Mouse (Mus musculus) telencephalon, adult 2 months (tissue): ENCODE measurements at regions not wholly inside any gene's neighbourhood (a gene's known extent, or its start where the extent isn't known, plus 50 kb on each side); places are given as distances from the start of the nearest gene placed in this dataset.
A peak's percentile ranks its signal among the peaks of the same experiment; 100 is the strongest.

ENCODE experiments used
- DNase-seq: peaks from one replicate; pipeline ENCODE4 v3.0.0-alpha.2; 2011; ENCODE audit warnings: low read depth, low spot score

DNA sequence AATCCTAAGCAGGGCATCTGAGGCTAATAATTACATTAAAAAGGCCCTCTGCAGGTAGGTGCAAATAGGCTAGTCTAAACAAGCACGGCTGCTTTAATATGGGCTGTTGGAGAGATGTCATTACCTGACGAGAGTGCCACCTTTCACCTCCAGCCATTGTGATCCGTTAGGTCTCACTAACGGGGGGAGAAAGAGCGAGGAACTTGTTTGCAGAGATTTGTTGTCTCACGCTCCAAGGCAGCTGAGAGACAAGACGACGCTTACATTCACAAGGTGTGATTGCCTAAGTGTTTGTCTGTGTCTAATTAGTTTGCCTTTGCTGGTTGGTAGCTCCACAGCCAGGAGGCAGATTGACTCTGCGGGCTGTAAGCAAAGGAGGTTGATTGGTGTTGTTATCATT, 180.3 kb downstream of the Zfp326 start:
- no peak for DNase-seq

DNA sequence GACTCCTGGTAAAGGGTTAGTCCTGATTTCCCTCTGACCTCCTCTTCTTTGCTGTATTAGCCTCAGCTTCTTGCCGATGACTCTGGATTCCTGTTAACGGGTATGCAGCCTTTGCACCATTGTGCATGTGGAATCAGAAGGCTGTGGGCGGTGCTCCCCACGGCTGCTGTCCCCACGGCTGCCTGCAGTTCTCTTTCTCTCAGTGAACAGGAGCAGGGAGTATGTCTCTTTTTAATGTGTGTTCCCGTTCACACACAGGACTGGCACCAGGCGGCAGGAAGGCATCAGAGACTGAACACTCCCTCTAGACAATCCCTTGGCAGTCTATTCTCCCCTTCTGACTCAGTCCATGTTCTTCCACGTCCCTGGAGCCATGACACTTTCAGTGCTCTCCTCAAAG, 178.9 kb downstream of the Zfp326 start:
- DNase-seq, result no peak

DNA sequence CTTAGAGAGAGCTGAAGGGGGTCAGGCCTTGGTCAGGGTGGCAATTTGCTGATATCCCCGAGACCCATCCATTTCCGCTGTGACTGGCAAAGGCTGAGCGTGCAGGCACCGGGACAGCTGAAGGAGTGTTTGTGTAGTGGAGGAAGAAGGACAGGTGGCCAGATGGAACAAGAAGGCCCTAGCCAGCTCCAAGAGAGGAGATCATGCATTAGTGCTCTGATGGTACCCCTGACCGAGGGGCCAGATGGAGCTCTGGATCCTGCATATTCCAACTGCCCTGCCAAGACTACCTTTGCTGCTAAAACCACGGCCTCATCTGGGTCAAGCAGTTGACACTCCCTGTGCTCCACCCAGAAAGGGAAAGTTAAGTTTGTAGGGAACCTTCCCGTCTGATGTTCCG, 174.7 kb downstream of the Zfp326 start:
- no peak for DNase-seq

DNA sequence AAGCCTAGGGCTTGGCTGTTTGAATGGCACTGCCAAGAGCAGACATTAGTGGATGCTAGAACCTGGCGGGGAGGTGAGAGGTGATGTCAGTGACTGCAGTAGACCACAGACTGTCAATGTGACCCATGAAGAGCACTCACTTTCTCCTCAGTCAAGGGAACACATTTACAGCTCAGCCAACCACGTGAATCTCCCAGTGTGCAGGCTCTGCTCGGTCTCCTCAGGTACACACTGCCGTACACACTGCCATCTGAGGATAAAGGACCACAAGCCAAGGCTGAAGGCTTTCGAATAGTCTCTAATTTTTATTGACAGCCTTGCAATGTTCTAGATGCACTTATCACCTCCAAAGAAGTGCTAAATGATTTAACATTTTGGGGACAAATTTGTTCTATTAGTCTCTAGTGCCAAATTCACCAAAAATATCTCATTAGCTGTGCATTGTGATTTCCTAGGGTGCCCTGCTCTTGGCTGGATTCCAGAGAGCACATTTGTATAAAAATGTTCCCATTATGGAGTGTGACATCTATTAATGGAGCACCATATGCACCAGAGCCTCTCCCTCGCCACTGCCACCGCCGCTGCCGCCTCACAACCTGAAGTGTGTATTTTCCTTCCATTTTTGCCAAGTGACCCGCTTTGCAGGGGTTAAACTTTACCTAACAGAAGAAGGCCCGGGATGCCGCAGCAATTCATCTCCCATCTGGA, 168.7 kb downstream of the Zfp326 start:
- no peak for DNase-seq

DNA sequence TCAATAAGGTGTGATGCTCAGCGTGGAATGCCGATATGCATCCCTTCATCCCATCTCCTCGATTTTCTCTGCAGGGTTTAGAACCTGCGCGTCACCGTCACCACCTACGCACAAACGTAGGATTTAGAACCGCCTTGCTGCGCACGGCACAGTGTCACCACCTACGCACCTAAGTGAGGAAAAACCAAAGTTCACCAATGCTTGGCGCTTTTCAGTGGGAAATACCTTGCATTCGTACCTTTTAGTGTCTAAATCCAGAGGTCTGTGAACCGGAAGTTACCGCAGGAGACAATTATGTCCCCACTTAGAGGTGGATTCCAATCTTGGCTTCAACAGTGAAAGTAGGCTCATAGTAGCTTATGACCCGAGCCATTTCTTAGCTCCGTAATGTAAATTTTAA, 162.0 kb downstream of the Zfp326 start:
- DNase-seq, result no peak

DNA sequence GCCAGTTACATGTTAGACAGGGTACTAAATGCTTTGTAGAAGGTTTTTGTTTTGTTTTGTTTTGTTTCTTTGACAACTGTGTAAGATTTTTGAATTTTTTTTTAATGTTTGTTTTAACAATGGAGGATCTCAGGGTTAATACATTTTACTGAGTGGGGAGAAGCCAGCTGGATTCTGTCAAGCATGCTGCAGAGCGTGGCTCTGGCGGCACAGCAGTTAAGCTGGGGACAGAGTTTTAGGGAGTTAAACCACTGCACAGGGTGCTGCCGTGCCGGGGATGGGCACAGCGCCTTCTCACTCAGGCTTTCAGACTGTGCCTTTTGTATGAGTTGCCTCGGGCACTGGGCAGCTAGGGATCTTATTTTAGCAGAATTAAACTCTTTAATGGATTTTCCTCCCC, 159.8 kb downstream of the Zfp326 start:
- DNase-seq, result no peak

DNA sequence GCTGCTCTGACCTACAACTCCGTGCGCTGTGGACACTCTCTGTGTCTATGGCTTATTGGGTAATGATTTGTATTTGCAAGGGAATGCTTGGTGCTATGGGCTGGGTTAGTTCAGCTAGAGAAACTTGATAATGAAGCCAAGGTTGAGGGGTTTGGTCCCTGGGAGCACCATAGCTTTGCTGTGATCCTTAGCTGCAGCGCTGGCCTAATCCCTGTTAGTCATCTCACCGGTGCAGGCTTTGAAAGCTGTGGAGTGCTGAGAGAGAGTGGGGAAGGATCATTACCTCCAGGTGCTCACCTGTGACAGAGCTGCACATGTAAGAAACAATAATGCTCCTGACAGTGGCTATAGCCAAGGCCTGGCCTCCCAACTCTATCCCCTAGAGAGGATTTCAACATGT, 156.6 kb downstream of the Zfp326 start:
- no peak for DNase-seq

DNA sequence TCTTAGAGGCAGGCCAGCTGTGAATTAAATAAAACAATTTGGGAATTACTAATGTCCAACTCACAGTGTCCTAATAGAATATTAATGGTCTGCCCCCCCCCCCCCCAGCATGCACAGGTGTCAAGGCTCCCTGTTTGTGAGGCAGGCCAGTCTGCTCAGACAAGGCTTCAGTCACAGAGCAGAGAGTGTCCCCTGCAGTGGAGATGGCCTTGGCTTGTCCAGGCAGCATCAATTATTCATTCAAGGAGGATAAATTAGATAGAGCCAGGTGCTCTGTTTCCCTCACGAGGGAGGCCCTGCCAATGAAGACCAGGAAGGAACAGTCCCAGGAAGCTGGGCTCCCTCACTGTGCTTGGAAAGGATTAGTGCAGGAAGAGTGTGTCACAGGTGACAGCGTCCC, 150.5 kb downstream of the Zfp326 start:
- no peak for DNase-seq

DNA sequence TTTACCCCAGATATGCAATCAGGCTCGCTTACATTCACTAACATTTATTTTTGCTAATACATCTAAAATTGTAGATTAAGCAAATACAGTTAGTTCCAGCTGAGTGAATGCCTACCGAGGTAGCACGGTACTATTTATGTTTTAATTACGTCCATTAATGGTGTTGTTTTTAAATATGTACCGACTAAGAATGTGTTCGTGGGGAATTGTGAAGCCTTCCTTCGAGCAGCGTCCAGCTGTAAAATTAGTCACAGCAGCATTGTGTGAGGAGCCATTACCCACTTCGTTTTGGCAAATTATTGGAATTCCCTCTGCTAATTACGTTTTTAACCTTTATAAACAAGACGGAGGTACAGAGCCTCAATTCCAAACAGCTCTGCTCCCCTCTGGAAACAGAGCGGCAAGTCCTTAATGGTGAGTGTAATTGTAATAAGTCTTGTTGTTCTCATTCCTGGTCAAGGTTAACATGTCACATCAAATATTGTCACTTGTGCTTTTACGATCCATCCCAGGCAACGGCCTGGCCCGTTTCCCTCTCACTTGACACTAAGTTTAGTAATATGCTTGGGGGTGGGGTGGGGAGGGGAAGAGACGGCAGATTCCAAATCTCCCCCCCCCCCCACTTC, 128.0 kb downstream of the Zfp326 start:
- no peak for DNase-seq

DNA sequence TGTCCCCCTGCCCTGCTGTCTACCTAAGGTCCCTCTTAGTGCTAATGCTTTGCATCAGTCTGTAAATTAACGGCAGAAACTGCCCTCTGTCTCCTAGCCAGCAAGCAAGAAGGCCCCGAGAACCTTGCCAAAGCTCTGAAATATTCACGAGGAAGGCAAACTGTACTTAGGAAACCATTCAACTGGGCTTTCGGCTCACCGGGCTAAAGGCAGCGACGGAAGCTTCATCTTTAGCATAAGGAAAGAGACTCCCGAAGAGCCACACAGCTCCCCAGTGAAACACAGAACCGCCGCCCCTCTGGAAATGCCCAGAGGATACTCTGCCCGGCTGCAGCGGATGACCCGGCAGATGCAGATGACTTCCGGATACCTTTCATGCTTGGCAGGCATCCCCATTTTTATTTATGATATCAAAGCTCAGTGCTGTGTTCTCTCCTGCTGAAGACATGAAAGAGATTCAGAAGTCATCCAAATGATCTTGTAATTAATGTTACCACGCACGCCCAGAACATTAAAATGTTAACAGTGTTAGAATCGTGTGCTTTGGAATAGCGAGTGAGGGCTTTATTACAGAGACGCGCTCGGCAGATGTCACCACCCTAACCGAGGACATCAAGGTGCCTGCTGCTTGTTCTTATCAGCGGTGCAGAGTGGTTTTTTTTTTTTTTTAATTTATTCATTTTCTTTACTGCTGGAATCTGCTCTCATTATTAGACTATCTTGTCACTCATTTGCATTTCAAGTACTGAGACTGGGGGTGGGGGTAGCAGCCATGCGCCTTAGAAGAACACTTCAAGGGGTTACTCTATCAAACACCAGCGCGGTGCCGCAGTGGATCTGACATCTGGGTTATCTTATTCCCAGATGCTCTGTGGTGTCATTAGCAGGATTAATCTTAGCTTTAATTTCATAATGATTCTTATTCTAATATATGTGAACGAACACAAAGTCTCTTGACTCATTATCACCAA, 127.2 kb downstream of the Zfp326 start:
- DNase-seq, result no peak

DNA sequence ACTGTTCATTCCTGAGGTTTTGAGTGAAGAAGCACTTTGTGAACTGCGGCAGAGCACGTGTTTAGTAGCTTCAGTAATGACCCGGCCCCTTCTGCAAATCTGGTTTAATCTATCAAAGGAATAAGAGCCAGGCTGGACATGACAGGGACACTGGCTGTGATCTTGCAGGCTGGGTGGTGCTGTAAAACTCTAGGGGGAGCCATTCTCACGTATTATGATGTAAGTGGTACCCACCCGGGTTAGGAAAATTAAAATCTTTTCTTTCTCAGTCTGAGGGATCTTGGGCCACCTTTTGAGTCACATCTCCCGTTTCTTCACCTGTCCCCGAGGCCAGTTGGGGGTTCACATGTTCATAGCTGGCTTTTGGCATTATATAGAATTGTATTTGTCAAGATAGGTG, 126.0 kb downstream of the Zfp326 start:
- DNase-seq, result peak; percentile 8

DNA sequence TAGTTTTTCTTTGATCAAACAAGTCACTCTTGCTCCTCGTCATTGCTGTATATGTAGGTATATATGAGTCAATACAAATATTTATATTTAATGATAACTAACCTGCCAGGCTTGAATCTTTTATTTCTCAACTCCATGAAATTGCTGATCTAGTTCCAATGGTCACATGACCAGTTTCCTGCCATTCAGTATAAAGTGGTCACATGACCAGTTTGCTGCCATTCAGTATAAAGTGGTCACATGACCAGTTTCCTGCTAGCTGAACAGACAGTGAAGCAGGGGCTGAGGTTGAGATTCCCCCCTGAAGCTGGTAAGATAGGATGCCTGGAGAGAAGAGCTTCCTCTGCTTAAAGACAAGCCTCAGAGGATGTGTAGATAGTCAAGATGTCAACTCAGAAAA, 117.9 kb downstream of the Zfp326 start:
- DNase-seq, result no peak

DNA sequence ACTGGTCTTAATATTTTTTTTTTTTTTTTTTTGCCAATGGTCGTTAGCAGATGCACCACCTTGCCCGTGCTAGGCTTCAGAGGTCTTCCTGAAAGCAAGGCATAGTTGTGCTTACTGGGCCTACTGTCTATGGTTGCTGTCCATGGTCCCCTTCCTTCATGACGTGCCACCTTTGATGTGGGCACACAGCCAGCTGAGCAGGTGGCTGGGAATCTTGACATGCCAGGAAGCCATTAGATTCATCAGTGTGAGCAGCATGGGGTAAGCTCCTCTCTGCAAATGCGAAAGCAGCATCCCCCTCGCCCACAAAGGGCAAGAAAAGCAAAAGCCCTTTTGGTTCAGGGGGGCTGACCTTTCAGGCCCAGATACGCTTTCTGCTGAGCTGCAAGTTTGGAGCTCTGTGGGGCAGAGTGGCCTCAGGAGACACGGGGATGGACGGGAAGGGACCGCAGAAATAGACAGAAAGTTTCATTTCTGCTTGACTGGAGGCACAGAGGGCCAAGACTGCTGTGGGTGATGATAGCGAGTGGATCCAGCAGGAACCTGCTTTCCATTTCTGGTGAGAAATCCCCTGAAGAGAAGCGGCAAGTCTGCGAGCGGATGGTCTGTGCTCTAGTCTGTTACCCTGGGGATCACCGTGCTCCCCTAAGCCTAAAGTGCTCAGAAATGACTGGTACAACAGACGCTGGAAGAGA, 116.8 kb downstream of the Zfp326 start:
- no peak for DNase-seq

DNA sequence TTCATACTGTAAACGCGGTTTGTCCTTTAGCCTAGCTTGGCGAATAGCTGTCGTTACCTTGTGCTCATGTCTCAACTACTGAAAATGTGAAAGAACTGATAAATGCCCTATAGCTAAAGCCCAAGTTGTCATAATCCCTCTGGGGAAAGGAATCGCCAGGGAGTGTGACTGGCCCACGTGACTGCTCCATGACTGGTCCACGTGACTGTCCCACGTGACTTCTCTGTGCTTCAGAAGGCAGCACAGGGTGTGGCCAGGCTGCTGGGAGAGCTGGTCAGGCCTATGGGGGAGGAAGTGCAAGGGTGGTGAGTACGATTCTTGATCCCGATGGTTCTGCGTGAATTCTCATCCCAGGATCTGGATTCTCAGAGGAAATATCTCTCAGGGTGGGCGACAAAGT, 114.4 kb downstream of the Zfp326 start:
- DNase-seq, result no peak

DNA sequence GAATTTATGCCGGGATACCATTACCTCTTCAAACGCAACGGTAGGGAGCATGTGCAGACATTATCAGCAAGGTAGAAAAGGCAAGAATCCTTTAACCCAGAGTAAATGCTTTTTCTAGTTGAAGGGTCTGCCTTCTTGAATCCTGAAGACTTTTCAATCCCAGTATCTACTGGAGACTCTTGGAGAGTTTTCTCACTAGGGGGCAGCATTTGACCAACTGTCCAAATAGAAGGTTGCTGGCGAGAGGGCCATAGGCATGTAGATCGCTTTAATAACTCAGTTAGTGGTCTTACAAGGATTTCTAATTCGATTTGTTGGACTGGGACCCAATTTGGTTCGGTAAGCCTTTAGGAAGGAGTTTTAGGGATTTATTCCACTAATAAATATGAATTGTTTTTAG, 110.0 kb downstream of the Zfp326 start:
- peak; percentile 18 for DNase-seq

DNA sequence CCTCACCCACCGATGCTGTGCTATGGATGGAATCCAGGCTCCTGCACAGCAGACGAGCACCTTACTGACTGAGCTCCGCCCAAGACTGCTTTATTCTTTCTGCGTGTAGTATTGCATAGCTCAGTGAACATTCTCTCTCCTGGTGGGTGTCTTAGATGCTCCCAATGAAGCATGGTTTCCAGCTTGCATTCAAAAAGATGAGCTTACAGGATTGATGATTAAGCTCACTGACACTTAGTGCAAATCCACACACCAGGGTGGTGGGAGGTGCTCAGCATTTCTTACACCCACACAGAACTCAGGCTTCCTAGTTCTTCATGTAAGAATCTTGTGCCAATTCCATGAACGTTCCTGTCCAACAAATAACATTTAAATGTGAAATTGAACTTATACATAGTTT, 106.8 kb downstream of the Zfp326 start:
- DNase-seq, result peak; percentile 72

DNA sequence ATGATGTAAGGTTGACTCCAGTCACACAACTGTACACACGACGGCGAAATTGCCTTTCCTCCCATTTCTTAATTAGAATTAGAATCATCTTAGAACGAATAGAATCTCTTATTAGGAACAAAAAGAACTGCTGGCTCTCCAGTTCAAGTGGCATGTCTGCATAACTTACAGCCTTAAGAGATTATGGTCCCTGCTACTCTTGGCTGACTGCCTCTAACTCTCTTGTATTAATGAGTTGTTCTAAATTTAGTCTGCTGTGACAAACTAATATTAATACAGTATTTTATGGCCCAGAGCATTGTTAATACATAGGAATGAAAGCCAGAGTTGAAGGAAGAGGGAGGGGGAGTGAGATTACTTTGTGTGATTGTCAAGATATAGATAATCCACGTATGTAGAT, 100.4 kb downstream of the Zfp326 start:
- no peak for DNase-seq

DNA sequence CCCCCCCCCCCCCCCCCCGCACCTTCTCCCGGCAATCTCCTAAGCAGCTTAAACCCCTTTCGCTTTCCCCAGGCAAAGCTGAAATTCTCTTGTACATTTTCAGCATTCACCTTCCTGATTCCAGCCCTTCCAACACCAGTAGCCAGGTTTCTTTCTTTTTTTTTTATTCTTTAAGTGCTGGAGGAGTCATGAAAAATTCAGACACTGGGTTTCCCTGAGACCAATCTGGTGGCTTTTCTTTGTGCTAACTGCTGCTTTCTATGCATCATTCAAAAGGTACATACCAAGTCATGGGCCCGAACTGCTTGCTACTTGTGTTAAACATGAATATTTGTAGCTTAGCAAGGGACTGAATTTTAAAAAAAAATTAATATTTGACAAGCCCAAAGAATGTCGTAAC, 99.7 kb downstream of the Zfp326 start:
- DNase-seq, result no peak

DNA sequence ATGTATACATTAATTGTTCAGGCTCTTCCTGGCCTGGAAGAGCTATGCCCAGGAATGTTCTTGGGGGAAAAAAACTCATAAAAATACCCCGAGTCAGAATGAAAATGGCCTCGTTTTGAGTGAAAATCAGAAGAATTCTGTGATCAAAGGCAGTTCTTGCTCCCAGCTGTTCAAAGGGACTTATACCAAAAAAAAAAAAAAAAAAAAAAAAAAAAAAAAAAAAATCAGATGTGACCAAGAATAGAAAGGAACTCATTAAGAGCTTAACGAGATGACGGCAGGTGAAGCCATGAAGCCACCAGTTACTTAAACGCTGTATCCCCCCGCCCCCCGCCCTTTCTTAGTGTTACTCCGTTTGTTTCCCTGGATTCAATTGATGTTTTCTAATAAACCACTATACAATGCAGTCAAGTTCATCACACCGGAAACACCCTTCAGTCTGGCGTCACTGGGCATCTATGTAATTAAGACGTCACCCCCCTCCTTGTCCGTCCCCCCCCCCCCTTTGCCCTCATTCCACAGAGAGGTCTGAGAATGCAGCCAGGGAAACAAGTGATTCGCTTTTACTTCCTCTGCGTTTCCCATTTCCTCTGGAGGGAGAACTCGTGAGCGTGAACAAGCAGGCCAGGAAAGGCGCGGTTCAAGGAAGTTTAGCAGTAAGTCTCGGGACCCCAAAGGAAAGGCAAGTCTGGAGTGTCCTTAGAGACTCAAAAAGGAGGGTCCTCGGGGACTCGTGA, 99.1 kb downstream of the Zfp326 start:
- no peak for DNase-seq

DNA sequence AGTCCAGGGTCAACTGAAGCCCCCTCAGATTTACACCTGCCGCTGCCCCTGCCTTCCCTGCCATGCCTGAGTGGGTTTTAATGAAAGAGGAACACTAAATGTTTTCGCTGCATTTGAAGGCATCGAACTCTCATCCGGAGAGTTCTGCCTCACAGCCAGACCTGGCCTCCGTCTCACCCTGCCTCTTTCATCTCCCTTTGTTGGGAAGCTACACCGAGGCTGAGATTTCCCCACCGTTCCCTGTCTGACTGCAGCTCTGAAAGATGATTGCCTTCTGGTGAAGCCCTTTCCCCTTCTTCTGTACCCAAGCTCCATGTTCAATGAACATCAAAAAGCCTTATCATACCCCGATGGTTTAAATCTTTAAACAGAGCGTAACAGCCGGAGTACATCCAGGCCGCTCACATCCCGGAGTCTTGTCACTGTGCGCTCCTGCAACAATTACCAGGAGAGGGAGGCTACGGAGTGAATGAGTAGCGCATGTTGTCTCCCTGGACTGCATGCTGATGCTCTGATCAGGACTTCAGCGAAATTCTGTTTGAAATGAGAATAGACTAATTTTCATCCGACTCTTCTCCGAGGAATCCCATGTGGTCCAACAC, 98.3 kb downstream of the Zfp326 start:
- no peak for DNase-seq
